25 mouse cellular contexts compared by ENCODE assay signal in the genomic region with DNA sequence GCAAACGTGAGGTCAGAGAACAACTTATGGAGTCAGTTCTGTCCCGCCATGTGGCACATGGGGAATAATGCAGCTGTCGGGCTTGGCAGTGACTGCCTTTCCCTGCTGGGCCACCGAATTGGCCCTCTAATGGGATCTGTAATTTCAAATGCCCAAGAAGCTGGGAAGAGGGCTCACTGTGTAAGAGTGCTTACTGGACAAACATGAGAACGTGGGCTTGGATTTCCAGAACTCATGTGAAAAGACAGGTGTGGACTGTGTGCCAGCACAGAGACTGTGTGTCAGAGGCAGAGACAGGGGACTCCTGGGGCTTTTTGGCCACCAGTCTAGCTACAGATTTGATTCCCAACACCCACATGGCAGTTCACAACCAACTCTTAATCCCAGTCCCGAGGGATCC. TPM values are rescaled to one million over a fixed set of nuclear protein-coding genes. Genes with fewer than 3 reads are reported as not detected.
DNase-seq lines count a peak whose midpoint lies in the region; ATAC-seq lines count a peak whose summit lies in the region.
"Had no signal": no experiment of that assay in that cellular context is flagged by ENCODE, and none has a peak within 500 bp of the region (broad histone marks: within the 10 kb centered on the region; RNA-seq: fewer than 3 reads in every experiment).

No protein-coding gene starts in this region.

- no peaks in the 10 kb centered on the region for H3K27me3 ChIP-seq in hindbrain, embryonic 15.5 days
- H3K27me3 ChIP-seq in hindbrain, embryonic 13.5 days, result no peaks in the 10 kb centered on the region
- H3K27me3 ChIP-seq: limb, embryonic 15.5 days; stomach, embryonic 15.5 days had no signal

- no peaks in the 10 kb centered on the region; the same call in 1 of the 2 replicates for H3K4me1 ChIP-seq in hindbrain, embryonic 15.5 days (replicated peaks)
- peaks cover 7% of the 10 kb centered on the region; the same call in 1 of the 2 replicates for H3K4me1 ChIP-seq in hindbrain, embryonic 13.5 days (replicated peaks)
- H3K4me1 ChIP-seq: forebrain, embryonic 10.5 days; limb, embryonic 15.5 days; stomach, embryonic 15.5 days had no signal

- no peak overlapping the region for H3K9ac ChIP-seq in hindbrain, embryonic 15.5 days
- no peak overlapping the region for H3K9ac ChIP-seq in hindbrain, embryonic 13.5 days
- H3K9ac ChIP-seq: limb, embryonic 15.5 days; liver, embryonic 14.5 days; lung, embryonic 14.5 days; stomach, embryonic 15.5 days had no signal

- 49% methylated on average over 6 of the region's 6 CpGs for WGBS in hindbrain, embryonic 15.5 days
- WGBS in hindbrain, embryonic 13.5 days, result 59% methylated on average over 6 of the region's 6 CpGs

- H3K4me2 ChIP-seq in hindbrain, embryonic 15.5 days, result no peak overlapping the region
- no peak overlapping the region for H3K4me2 ChIP-seq in hindbrain, embryonic 13.5 days
- H3K4me2 ChIP-seq: limb, embryonic 15.5 days; lung, embryonic 14.5 days; stomach, embryonic 15.5 days had no signal

- H3K36me3 ChIP-seq in hindbrain, embryonic 15.5 days, result no peaks in the 10 kb centered on the region
- H3K36me3 ChIP-seq in hindbrain, embryonic 13.5 days, result no peaks in the 10 kb centered on the region
- H3K36me3 ChIP-seq: forebrain, embryonic 10.5 days; limb, embryonic 15.5 days; stomach, embryonic 15.5 days had no signal

- H3K27ac ChIP-seq in hindbrain, embryonic 15.5 days (replicated peaks), result no peak overlapping the region
- H3K27ac ChIP-seq in hindbrain, embryonic 13.5 days, result no peak overlapping the region
- H3K27ac ChIP-seq: forebrain, embryonic 10.5 days; limb, embryonic 15.5 days; liver, embryonic 14.5 days; stomach, embryonic 15.5 days had no signal

- H3K9me3 ChIP-seq in hindbrain, embryonic 15.5 days, result no peaks in the 10 kb centered on the region
- no peaks in the 10 kb centered on the region for H3K9me3 ChIP-seq in hindbrain, embryonic 13.5 days
- H3K9me3 ChIP-seq: forebrain, embryonic 10.5 days; limb, embryonic 15.5 days; megakaryocyte, embryonic 14.5 days; stomach, embryonic 15.5 days had no signal

- ATAC-seq in cerebellum, adult (ENCODE audit: insufficient number of reproducible peaks, low FRiP score, low TSS enrichment), result no peak; the same call in 1 of the 2 replicates
- peak; percentile 60; the same call in 1 of the 2 replicates for ATAC-seq in hindbrain, embryonic 15.5 days (ENCODE audit: low FRiP score, low read depth)
- no peak for ATAC-seq in hindbrain, embryonic 13.5 days (ENCODE audit: low FRiP score)
- ATAC-seq: forebrain, embryonic 16.5 days; midbrain, embryonic 16.5 days had no signal

- no peak overlapping the region for H3K4me3 ChIP-seq in hindbrain, embryonic 15.5 days
- no peak overlapping the region for H3K4me3 ChIP-seq in hindbrain, embryonic 13.5 days
- H3K4me3 ChIP-seq: forebrain, embryonic 10.5 days; limb, embryonic 15.5 days; megakaryocyte, embryonic 14.5 days; stomach, embryonic 15.5 days had no signal

- peak; percentile 49 for DNase-seq in cerebellum, adult 11 months
- peak; percentile 61 for DNase-seq in brain, adult 2 months (ENCODE audit: low read depth, low spot score)
- DNase-seq in cerebellum, adult 9-10 months, result peak; percentile 76
- DNase-seq in urinary bladder, postnatal 14 days (ENCODE audit: low spot score), result no peak
- no peak for DNase-seq in adrenal gland, postnatal 36 days
- DNase-seq: adrenal gland, postnatal 25 days; gastrocnemius, postnatal 14 days; heart, adult 18-20 months; kidney, adult 11 months; kidney, postnatal 4 days; layer of hippocampus, adult 9-11 months; lung, embryonic 14.5 days; lung, postnatal 36 days; right cerebral cortex, adult 18-20 months; thymus, postnatal 25 days had no signal

RNA-seq across cellular contexts. Expression of gene Rab11fip5, which starts 19.7 kb away (rescaled TPM):
- 24.2 and 24.4 TPM in 2 replicates for polyA plus RNA-seq in hindbrain, embryonic 15.5 days (2015; fragmentation: Nextera tagmentation; extraction: Ambion mirVana)
- 13.7 and 14.8 TPM in 2 replicates for polyA plus RNA-seq in hindbrain, embryonic 13.5 days (2015; fragmentation: Nextera tagmentation; extraction: Ambion mirVana)
- total RNA-seq in adrenal gland, postnatal 36 days (2021), result 10 to 100 TPM; 32.6 to 35.8 TPM

RNA-seq across cellular contexts. Expression of gene Sfxn5, which starts 21.5 kb away (rescaled TPM):
- 41.4 and 43.1 TPM in 2 replicates for polyA plus RNA-seq in hindbrain, embryonic 15.5 days (2015; fragmentation: Nextera tagmentation; extraction: Ambion mirVana)
- polyA plus RNA-seq in hindbrain, embryonic 13.5 days (2015; fragmentation: Nextera tagmentation; extraction: Ambion mirVana), result 18.3 and 19.6 TPM in 2 replicates
- 10 to 100 TPM; 19.9 to 20.5 TPM for total RNA-seq in adrenal gland, postnatal 36 days (2021)

Comparison
In these comparisons a context has a peak if more than half of its experiments do, and no peak if none do; other contexts are left out.
1. DNase-seq: peak in cerebellum, adult 11 months (single experiment), brain, adult 2 months (single experiment) and cerebellum, adult 9-10 months (single experiment); none in urinary bladder, postnatal 14 days (single experiment) and adrenal gland, postnatal 36 days (0 of 2).